Comparison of ENCODE assay signal across 30 mouse cellular contexts in genomic region chr16:26598591-26598990, GRCm38 (mm10). TPM values are rescaled to one million over a fixed set of nuclear protein-coding genes. Genes with fewer than 3 reads are reported as not detected.
A peak's percentile ranks its signal among the peaks of the same experiment; 100 is the strongest.
DNase-seq lines count a peak whose midpoint lies in the region; ATAC-seq and TF ChIP-seq lines count a peak whose summit lies in the region.
"Had no signal": no experiment of that assay in that cellular context is flagged by ENCODE, and none has a peak within 500 bp of the region (broad histone marks: within the 10 kb centered on the region; RNA-seq: fewer than 3 reads in every experiment).

No protein-coding gene starts in this region.

- DNase-seq in 416B (ENCODE audit: low read depth) (peak; percentile 1), MN1 (ENCODE audit: low spot score) (peak; percentile 5)
- DNase-seq in CD4-positive, CD25-positive, alpha-beta regulatory T cell, adult 2 months (ENCODE audit: low read depth, low spot score): peak; percentile 5
- DNase-seq in left cerebral cortex, adult 18-20 months (ENCODE audit: low spot score in 2 of 2): no peak
- no peak for DNase-seq in left cerebral cortex, adult 2 months (ENCODE audit: extremely low spot score in 1 of 2, low spot score in 2 of 2)
- DNase-seq in thymus, postnatal 10 days (ENCODE audit: low spot score in 2 of 2): no peak
- no peak for DNase-seq in spleen, adult 12 weeks (ENCODE audit: low spot score)
- DNase-seq: adrenal gland, postnatal 14 days; cerebellum, adult 11 months; cerebellum, adult 2 months; cerebellum, adult 9-11 months; cerebellum, postnatal 25 days; embryo, embryonic 11 days; gastrocnemius, postnatal 25 days; heart, adult 18-20 months; heart, postnatal 10 days; heart, postnatal 4 days had no signal

- TF ChIP-seq CTCF in left cerebral cortex, adult 2 months (IDR thresholded peaks at IDR 0.05): no peak

- no peak overlapping the region for H3K4me3 ChIP-seq in left cerebral cortex, adult 2 months
- H3K4me3 ChIP-seq: embryonic facial prominence, embryonic 10.5 days; embryonic facial prominence, embryonic 13.5 days; erythroblast, embryonic 14.5 days; forebrain, embryonic 12.5 days; forebrain, embryonic 15.5 days; heart, embryonic 12.5 days; heart, embryonic 15.5 days; hindbrain, embryonic 13.5 days had no signal

- ATAC-seq in activated CD4-positive, CD25-positive, alpha-beta regulatory T cell, adult 4 months: peak; percentile 45
- ATAC-seq: forebrain, embryonic 15.5 days; hindbrain, embryonic 16.5 days; inflammation-experienced regulatory T-cells, adult 6 months; intestine, embryonic 16.5 days; Patski had no signal

- no peak overlapping the region for H3K27ac ChIP-seq in left cerebral cortex, adult 2 months
- H3K27ac ChIP-seq: embryonic facial prominence, embryonic 10.5 days; embryonic facial prominence, embryonic 13.5 days; forebrain, embryonic 12.5 days; forebrain, embryonic 15.5 days; heart, embryonic 15.5 days; hindbrain, embryonic 13.5 days had no signal

- intact Hi-C loops in left cerebral cortex, adult 2 months (cut with DNase I): no loop called here

RNA-seq across cellular contexts. Expression of gene Il1rap, which starts 17.1 kb away (rescaled TPM):
- polyA plus RNA-seq in activated CD4-positive, CD25-positive, alpha-beta regulatory T cell, adult 4 months (2017; shearing (Covaris generic)): 1 to 10 TPM; 8.4 to 8.8 TPM
- total RNA-seq in left cerebral cortex, adult 18-20 months (2021): 10 to 100 TPM; 30.5 to 30.9 TPM
- total RNA-seq in left cerebral cortex, adult 2 months (2021): 10 to 100 TPM; 33.0 to 33.7 TPM

Comparison
In these comparisons a context has a peak if more than half of its experiments do, and no peak if none do; other contexts are left out.
1. DNase-seq: peak in 416B (single experiment), CD4-positive, CD25-positive, alpha-beta regulatory T cell, adult 2 months (single experiment) and MN1 (single experiment); none in left cerebral cortex, adult 18-20 months (0 of 2), left cerebral cortex, adult 2 months (0 of 2), thymus, postnatal 10 days (0 of 2) and spleen, adult 12 weeks (single experiment).